Mouse (Mus musculus) myocyte (in vitro differentiated cells): Measurements from ENCODE around the gene Gm20388.

ENCODE experiments used
- CEBPB ChIP-seq: IDR thresholded peaks from 2 replicates; pipeline ENCODE4 v1.6.1; 2011; ENCODE audit warnings: mild to moderate bottlenecking, moderate library complexity; ENCODE audit not compliant: poor library complexity, insufficient read depth, severe bottlenecking
- E2F4 ChIP-seq: IDR thresholded peaks from one replicate; pipeline ENCODE4 v1.6.1; 2011; ENCODE audit warnings: mild to moderate bottlenecking, control low read depth, moderate library complexity; ENCODE audit not compliant: insufficient read depth
- MAX ChIP-seq: IDR thresholded peaks from one replicate; pipeline ENCODE4 v1.6.1; 2011; ENCODE audit warnings: low read depth, mild to moderate bottlenecking, control low read depth
- MYOD1 ChIP-seq, 3 experiments: IDR thresholded peaks; one replicate each; pipeline ENCODE4 v1.6.1; 2011; ENCODE audit warnings: control low read depth in 2 of 3, low read depth in 2 of 3, mild to moderate bottlenecking in 2 of 3, moderate library complexity in 1 of 3; ENCODE audit not compliant: insufficient read length in 2 of 3, control insufficient read depth in 1 of 3
- MYOG ChIP-seq, 3 experiments: IDR thresholded peaks; one replicate each; pipeline ENCODE4 v1.6.1; 2011; ENCODE audit warnings: control low read depth in 2 of 3, low read depth in 2 of 3, mild to moderate bottlenecking in 2 of 3; ENCODE audit not compliant: insufficient read length in 2 of 3, control insufficient read depth in 1 of 3, insufficient read depth in 1 of 3
- POLR2A ChIP-seq: IDR thresholded peaks from one replicate; pipeline ENCODE4 v1.6.1; 2011; ENCODE audit warnings: low read depth, mild to moderate bottlenecking, control low read depth, moderate library complexity; ENCODE audit not compliant: insufficient read length
- POLR2AphosphoS2 ChIP-seq: IDR thresholded peaks from one replicate; pipeline ENCODE4 v1.6.1; 2011; ENCODE audit warnings: low read depth, control low read depth; ENCODE audit not compliant: insufficient read length
- REST ChIP-seq: IDR thresholded peaks from one replicate; pipeline ENCODE4 v1.6.1; 2011; ENCODE audit warnings: mild to moderate bottlenecking, control low read depth, moderate library complexity; ENCODE audit not compliant: insufficient read depth, insufficient read length
- SRF ChIP-seq: IDR thresholded peaks from one replicate; pipeline ENCODE4 v1.6.1; 2011; ENCODE audit warnings: low read depth; ENCODE audit not compliant: control insufficient read depth, insufficient read length
- TCF12 ChIP-seq: IDR thresholded peaks from one replicate; pipeline ENCODE4 v1.6.1; 2011; ENCODE audit warnings: mild to moderate bottlenecking, control low read depth; ENCODE audit not compliant: poor library complexity, insufficient read depth, severe bottlenecking
- TCF3 ChIP-seq: IDR thresholded peaks from one replicate; pipeline ENCODE4 v1.6.1; 2011; ENCODE audit warnings: low read depth, control low read depth; ENCODE audit not compliant: insufficient read length
- USF1 ChIP-seq: IDR thresholded peaks from one replicate; pipeline ENCODE4 v1.6.1; 2011; ENCODE audit warnings: low read depth, mild to moderate bottlenecking, control low read depth, moderate library complexity

- TF ChIP-seq MAX (no peak), MYOG (IDR thresholded peaks at IDR 0.05; ENCODE audit: control insufficient read depth in 1 of 3, insufficient read depth in 1 of 3, insufficient read length in 2 of 3, low read depth in 2 of 3) (no peak), POLR2A (no peak), MYOD1 (IDR thresholded peaks at IDR 0.05; ENCODE audit: control insufficient read depth in 1 of 3, insufficient read length in 2 of 3, low read depth in 2 of 3) (no peak), USF1 (no peak), E2F4 (no peak), CEBPB (no peak), POLR2AphosphoS2 (no peak), TCF12 (no peak), SRF (no peak), TCF3 (no peak), REST (no peak)
Observed at GRCm38 (mm10) chr8:122322792-122323191, 2412.2 kb downstream of the Gm20388 start.
